Mouse (Mus musculus) heart, embryonic 10.5 days (tissue): ENCODE measurements around the gene Spaca4. TPM values are rescaled to one million over a fixed set of nuclear protein-coding genes. Genes with fewer than 3 reads are reported as not detected.

ENCODE experiments used
- DNase-seq: peaks from one replicate; pipeline ENCODE4 v3.0.0-alpha.2; 2017; ENCODE audit warnings: low spot score
- H3K27ac ChIP-seq: fragments of 300-500 bp; sonication (generic); 2 replicates; pipeline ENCODE4 v1.5.1; 2016; ENCODE audit warnings: mild to moderate bottlenecking
- H3K27me3 ChIP-seq: fragments of 300-500 bp; sonication (generic); 2 replicates; pipeline ENCODE4 v1.6.1; 2016; ENCODE audit warnings: mild to moderate bottlenecking; ENCODE audit not compliant: poor library complexity, insufficient read depth, severe bottlenecking
- H3K36me3 ChIP-seq: fragments of 300-500 bp; sonication (generic); 2 replicates; pipeline ENCODE4 v1.6.1; 2016; ENCODE audit warnings: mild to moderate bottlenecking, moderate library complexity
- H3K4me1 ChIP-seq: fragments of 300-500 bp; sonication (generic); 2 replicates; pipeline ENCODE4 v1.6.1; 2016; ENCODE audit warnings: mild to moderate bottlenecking
- H3K4me3 ChIP-seq: fragments of 300-500 bp; sonication (generic); 2 replicates; pipeline ENCODE4 v1.5.1; 2016; ENCODE audit warnings: mild to moderate bottlenecking, moderate library complexity
- H3K9me3 ChIP-seq: fragments of 300-500 bp; sonication (generic); 2 replicates; pipeline ENCODE4 v1.6.1; 2016; ENCODE audit warnings: mild to moderate bottlenecking, moderate library complexity
- WGBS: fragments of 180-500 bp; shearing (Covaris S2); methylation state at CpG from one replicate; pipeline ENCODE4 v1.1.7; 2016; 5-methylcytosine and 5-hydroxymethylcytosine counted together
- polyA plus RNA-seq: library from polyadenylated mRNA; unstranded; fragments of >200 nt; fragmentation: Nextera tagmentation; extraction: Ambion mirVana; gene quantifications from 2 replicates; pipeline ENCODE4 v1.2.1, GENCODE M21; 2016

Spaca4 gene
- polyA plus RNA-seq, 1 experiment from 2014 or later, result not detected

DNA sequence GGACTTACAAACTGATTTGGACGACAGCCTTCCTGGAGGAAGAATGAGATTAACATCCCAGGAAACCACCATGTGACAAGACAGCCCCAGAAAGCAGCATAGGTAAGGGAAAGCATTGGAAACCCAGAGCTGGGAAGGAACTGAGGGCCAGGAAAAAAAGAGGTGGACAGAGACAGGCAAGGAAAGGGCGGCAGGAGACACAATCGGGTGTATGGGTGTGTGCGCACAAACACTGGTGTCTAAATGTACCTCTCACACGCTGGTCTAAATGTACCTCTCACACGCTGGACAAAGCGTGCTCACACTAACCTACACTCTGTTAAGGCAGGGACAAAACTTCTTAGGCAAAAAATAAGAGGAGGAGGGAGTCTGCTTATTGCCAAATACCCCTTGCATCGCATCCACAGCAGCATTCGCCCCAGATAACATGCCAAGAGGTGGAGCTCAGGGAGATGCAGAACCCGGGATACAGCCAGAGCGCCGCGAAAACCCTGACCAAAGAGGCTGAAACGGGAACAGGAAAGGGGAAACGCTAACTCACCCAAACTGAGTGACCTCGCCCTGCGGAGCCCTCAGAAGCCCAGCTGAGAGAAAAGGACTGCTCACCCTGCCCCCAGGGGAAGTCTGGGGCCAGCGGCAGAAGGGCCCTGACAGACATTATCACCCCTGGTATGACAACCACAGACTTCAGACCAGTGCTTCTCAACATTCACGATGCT lies 9.7 kb downstream of the Spaca4 start:
- peaks cover 49% of the 10 kb centered on the region for H3K4me1 ChIP-seq
- no peaks in the 10 kb centered on the region for H3K9me3 ChIP-seq
- H3K27ac ChIP-seq, result peak overlapping the region; percentile 88; the same call in 1 of the 2 replicates
- H3K27me3 ChIP-seq, result no peaks in the 10 kb centered on the region
- H3K36me3 ChIP-seq, result peaks cover 50% of the 10 kb centered on the region
- H3K4me3 ChIP-seq, result peak overlapping the region; percentile 99
- WGBS, result 78% methylated on average over 19 of the region's 19 CpGs
- no peak for DNase-seq

DNA sequence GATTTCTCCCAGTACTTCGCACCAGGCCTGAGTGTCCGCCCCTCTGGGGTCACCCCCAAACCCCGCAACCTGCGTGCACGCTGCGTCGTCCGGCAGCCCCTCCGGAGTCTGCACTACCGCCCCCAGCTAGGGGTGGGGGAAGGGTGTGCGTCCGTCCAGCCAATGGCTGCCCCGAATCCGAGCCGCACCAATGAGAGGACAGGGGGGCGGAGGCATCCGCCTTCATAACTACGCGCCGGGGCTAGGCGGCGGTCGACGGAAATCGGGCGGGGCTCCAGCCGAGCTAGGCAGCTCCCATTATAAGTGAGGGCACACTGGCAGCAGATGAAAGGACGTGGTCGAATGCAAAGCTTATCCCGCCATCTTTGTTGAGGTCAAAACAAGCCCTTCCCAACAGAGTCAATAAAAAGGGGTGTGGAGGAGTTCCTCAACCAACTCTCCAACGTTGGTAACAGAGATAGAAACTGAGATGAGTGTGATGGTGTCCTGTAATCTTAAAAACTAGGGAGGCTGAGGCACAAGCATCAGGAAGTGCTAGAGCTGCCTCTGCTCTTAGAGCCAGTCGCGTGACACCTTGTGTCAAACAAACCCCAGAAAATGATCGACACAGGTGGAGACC lies 10.4 kb downstream of the Spaca4 start, which contains the start of gene Rpl18:
Rpl18 (plus strand) TSS at position 368 of the 619 bp plus-strand sequence.
- peak within 1 kb of the TSS; percentile 99 for H3K4me3 ChIP-seq
- peak within 1 kb of the TSS; percentile 88 for H3K27ac ChIP-seq
- peak; percentile 99 for DNase-seq
- peaks cover 46% of the 10 kb centered on the region for H3K4me1 ChIP-seq
- H3K27me3 ChIP-seq, result no peaks in the 10 kb centered on the region
- H3K36me3 ChIP-seq, result peaks cover 50% of the 10 kb centered on the region
- WGBS, result 8% methylated on average over 33 of the region's 34 CpGs
- no peaks in the 10 kb centered on the region for H3K9me3 ChIP-seq

DNA sequence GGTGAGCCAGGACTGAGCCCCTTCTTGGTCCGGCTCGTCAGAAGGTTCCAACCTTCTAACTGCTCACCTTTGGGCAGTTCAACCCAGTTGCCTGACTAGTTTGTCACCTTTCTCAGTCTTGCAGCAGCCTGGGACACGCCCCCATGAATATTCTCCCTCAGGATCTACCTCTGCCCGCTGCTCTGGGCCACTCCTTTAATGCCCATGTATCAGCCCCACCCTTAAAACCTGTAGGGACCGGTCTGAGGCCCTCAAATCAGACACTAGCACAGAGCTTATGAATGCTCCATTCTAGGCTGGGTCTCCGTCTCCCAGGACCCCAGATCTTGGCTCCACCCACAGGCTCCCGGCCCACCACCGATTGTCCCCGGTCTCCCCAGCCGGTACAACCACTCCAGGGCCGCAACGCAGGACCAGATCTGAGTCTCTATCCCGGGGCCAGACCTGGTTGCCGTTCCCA lies 11.0 kb downstream of the Spaca4 start:
- H3K27ac ChIP-seq, result peak overlapping the region; percentile 88
- DNase-seq, result no peak
- peaks cover 50% of the 10 kb centered on the region for H3K36me3 ChIP-seq
- 10% methylated on average over 14 of the region's 14 CpGs for WGBS
- peaks cover 43% of the 10 kb centered on the region for H3K4me1 ChIP-seq
- peak overlapping the region; percentile 99 for H3K4me3 ChIP-seq
- H3K27me3 ChIP-seq, result no peaks in the 10 kb centered on the region
- H3K9me3 ChIP-seq, result no peaks in the 10 kb centered on the region

DNA sequence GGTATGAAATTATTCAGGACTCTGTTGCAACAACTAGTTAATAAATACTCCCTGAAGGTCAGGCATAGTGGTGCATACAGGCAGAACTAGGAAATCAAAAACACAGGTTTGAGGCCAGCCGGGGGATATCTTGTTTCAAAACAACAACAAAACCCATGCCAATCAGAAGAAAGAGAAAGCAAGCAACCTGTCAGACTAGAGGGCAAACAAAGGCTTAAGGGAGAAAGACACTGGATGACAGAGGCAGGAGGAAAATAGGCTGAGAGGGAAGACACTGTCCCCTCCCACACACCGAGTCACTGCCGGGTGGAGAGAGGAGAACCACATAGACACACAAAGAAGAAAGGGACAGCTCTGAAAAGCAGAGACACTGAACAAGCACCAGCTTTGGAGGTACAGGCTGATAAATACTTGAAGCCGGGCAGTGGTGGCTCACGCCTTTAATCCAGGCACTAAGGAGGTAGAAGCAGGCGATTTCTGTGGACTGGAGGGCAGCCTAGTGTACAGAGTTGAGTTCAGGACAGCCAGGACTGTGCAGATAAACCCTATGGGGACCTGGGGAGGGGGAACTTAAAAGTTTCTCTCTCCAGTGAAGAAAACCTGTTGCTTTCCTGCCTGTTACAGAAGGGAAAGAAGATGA lies 11.6 kb downstream of the Spaca4 start:
- Histone ChIP-seq H3K9me3 (no peaks in the 10 kb centered on the region), H3K36me3 (peaks cover 45% of the 10 kb centered on the region), H3K27ac (no peak overlapping the region), H3K4me3 (peak overlapping the region; percentile 99), H3K4me1 (peaks cover 43% of the 10 kb centered on the region), H3K27me3 (no peaks in the 10 kb centered on the region)
- 88% methylated on average over 6 of the region's 6 CpGs for whole genome bisulfite sequencing
- no peak for DNase-seq

DNA sequence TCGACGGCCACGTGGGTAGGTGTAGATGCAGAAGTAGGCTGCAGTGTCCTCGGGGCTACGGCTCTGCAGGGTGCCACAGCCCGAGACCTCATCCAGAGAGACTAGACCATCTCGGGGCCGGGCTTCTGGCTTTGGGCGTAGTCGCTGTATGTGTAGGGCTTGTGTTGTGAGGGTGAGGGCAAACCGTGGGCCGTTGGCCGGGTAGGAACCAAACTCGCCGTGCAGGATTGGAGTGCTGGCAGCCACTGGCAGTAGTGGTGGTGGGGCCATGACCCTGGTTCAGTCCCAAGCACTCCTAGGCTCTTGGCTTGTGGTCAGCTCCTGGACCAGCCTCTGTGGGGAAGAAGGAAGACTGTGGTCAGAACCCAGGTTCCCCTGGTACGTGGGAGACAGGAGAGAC lies 12.2 kb downstream of the Spaca4 start:
- Histone ChIP-seq H3K4me1 (peaks cover 45% of the 10 kb centered on the region), H3K4me3 (no peak overlapping the region)
- WGBS, result 94% methylated on average over 16 of the region's 16 CpGs

DNA sequence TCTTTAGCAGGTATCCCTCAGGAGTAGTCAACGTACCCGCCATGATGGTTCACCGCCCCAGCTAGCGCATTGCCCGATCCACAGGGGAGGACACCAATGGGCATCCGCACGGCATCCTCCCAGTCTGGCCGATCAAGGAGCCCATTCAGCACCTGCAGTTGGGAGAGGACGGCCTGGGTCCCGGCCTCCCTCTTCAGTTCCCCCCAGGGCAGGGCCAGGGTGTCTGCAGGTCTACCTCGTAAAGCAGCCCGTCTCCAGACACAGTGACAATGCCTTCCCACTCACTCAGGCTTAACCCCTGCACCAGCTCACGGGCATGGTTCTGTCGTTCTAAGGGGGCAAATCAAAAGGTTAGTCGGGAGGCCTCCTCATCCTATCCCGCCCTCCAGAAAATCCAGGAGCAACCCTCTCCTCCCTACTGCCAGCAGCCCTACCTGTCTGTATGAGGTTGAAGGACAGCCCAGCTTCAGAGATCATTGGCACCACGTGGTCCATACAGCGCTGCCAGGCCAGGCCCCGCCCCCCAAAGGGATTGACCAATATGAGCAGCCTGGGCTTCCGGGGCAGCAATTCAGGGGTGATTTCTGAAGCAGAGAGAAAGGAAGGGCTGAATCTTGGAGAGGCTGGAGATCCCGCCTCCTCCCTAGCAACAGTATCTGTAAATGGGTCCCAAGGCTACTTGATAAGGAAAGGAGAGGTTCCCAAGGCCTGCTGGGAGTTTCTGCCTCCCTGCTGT lies 13.4 kb downstream of the Spaca4 start:
- 91% methylated on average over 21 of the region's 21 CpGs for WGBS
- Histone ChIP-seq H3K9me3 (no peaks in the 10 kb centered on the region), H3K36me3 (peaks cover 42% of the 10 kb centered on the region), H3K4me3 (no peak overlapping the region), H3K27me3 (no peaks in the 10 kb centered on the region), H3K27ac (no peak overlapping the region), H3K4me1 (peaks cover 57% of the 10 kb centered on the region)
- no peak for DNase-seq

More for the DNA sequence above, 12.2 kb downstream of the Spaca4 start:
- Histone ChIP-seq H3K36me3 (peaks cover 42% of the 10 kb centered on the region), H3K9me3 (no peaks in the 10 kb centered on the region), H3K27me3 (no peaks in the 10 kb centered on the region), H3K27ac (no peak overlapping the region)
- no peak for DNase-seq

DNA sequence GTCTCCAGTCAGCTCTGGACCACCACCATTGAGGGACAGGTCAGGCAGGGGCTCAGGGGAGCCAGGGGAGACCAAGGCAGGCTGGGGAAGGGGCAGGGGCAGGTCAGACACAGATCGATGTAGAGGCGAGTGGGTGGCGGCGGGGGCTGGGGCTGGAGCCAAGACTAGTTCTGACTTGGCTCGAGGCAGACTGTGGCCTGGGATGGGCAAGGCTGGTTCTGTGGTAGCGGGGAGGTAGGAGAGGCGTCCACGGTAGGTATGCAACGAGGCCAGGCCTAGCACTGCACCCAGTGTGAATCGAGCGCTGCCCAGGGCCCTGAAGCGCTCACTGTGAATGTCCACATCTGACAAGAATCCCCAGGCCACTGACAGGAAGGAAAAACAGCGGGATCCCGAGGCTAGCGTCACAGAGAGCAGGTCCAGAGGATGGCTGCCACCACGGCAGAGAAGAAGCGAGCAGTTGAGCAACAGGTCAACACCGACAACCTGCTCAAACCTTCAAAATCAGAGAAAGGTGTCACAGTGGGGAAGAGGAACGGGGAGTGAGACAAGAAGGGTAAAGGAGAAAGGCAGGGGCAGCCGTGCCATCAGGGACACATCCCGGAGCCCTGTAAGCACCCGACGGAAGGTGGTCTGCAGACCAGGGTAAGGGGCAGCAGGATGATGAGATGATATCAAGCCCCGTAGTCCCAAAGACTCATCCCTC lies 14.1 kb downstream of the Spaca4 start:
- Histone ChIP-seq H3K36me3 (peaks cover 42% of the 10 kb centered on the region), H3K27ac (no peak overlapping the region), H3K9me3 (no peaks in the 10 kb centered on the region), H3K27me3 (no peaks in the 10 kb centered on the region), H3K4me3 (no peak overlapping the region), H3K4me1 (peaks cover 57% of the 10 kb centered on the region)
- DNase-seq, result no peak
- 93% methylated on average over 24 of the region's 24 CpGs for WGBS

DNA sequence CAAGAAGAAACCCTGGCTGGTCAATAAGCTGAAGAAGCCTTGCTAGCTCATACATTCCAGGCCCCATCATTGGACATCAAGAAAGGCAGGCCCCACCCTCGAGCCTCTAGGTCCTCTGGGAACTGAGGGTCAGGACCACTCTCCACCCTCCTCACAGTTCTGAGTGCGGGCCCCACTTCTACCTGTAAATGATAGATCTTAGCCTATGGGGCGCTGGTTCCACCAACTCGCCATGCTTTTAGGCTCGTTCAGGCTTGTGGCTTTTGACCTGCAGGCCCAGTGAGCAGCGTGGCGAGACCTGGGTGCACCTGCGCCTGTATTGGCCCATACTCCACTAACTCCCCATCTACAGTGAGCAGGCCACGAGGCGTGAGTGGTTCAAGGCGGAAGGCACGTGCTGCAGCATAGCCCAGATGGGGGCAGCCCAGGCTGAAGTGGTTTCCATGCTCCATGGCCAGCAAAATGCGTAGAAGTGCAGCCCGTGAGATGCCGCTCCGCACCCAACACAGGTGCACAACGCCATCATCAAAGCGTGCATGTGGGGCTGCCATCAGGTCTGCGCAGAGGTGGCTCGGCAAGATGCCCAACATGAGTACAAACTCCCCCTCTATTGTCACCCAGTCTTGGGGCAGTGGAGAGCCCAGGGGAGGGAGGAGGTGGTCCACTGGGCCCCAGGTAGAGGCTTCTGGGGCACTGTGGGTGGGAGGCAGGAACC lies 15.0 kb downstream of the Spaca4 start:
- peaks cover 57% of the 10 kb centered on the region for H3K4me1 ChIP-seq
- no peak overlapping the region for H3K4me3 ChIP-seq
- no peak for DNase-seq
- H3K9me3 ChIP-seq, result no peaks in the 10 kb centered on the region
- no peaks in the 10 kb centered on the region for H3K27me3 ChIP-seq
- H3K27ac ChIP-seq, result no peak overlapping the region
- peaks cover 42% of the 10 kb centered on the region for H3K36me3 ChIP-seq
- WGBS, result 95% methylated on average over 20 of the region's 20 CpGs

DNA sequence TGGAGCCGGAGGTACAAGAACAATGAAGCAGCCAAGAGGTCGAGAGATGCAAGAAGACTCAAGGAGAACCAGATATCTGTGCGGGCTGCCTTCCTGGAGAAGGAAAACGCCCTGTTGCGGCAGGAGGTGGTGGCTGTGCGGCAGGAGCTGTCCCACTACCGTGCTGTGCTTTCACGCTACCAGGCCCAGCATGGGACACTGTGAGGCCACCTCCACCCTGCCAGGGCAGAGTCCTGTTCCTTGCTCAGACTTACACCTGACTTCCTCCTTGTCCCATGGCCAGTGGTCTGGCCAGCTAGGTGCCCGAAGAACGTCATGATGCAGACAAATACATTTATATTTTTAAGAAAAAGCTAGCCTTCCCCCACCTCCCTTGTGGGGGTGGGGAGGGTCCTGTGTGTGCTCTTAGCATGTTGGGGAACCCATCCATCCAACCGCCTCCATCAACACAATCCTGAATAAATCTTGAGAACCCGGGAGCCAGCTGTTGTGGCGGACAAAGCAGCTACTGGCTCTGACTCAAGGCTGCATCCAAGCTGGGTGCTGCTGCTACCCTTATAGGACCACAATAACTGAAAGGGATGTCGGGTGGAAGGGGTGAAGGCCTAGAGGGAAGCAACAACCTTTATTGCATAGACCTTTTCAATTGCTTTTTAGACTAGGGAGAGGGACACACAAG lies 15.8 kb downstream of the Spaca4 start:
- Histone ChIP-seq H3K4me3 (no peak overlapping the region), H3K27ac (no peak overlapping the region), H3K27me3 (no peaks in the 10 kb centered on the region), H3K36me3 (peaks cover 42% of the 10 kb centered on the region), H3K9me3 (no peaks in the 10 kb centered on the region), H3K4me1 (peaks cover 57% of the 10 kb centered on the region)
- WGBS, result 76% methylated on average over 14 of the region's 14 CpGs
- no peak for DNase-seq

DNA sequence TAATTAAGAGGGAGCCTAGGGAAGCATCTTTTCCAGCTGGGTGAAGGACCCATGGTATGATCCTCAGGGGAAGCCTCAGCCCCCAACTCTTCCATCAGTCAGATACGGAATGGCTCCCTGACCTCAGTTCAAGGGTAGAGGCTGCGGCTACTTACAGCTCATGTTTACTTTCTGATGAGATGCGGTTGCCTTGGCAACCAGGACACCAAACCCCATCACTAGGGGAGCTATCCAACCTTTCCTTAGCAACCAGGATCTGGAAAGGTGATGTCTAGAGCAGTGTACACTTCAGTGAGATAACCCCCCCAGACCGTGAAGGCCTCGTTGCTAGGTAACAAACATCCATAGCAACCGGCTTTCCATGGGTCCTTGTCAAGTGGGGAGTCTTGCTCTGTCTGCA lies 16.6 kb downstream of the Spaca4 start:
- Histone ChIP-seq H3K4me1 (peaks cover 53% of the 10 kb centered on the region), H3K36me3 (peaks cover 42% of the 10 kb centered on the region), H3K27me3 (no peaks in the 10 kb centered on the region), H3K9me3 (no peaks in the 10 kb centered on the region), H3K27ac (no peak overlapping the region), H3K4me3 (0 out of 2 replicates have a peak overlapping the region, but pooled peaks have one; percentile 4)
- 40% methylated on average over 6 of the region's 6 CpGs for WGBS
- no peak for DNase-seq

DNA sequence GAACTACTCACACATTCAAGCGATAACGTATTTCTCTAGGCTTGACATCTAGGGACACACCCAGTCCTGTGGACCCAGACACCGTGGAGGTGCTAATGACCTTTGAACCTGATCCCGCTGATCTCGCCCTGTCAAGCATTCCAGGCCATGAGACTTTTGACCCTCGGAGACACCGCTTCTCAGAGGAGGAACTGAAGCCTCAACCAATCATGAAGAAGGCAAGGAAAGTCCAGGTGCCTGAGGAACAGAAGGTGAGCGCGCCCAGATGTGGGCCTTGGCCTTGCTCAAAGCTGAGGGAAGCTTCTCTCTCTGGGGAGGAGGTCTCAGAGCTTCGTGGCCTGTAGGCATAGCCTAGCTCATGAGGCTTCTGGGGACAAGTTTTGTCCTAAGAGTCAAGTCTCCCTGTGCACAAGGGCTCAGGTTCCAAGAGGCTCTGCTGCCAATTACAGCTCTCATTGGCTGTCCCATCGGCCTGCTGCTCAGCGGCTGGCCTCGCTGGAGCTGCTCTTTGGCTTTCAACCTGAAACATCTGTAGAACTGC lies 17.3 kb downstream of the Spaca4 start:
- Histone ChIP-seq H3K27ac (peak overlapping the region; percentile 85), H3K36me3 (peaks cover 38% of the 10 kb centered on the region), H3K4me3 (peak overlapping the region; percentile 65; the same call in 1 of the 2 replicates), H3K4me1 (peaks cover 58% of the 10 kb centered on the region), H3K27me3 (no peaks in the 10 kb centered on the region), H3K9me3 (no peaks in the 10 kb centered on the region)
- no peak for DNase-seq
- 36% methylated on average over 13 of the region's 13 CpGs for WGBS
